Mouse (Mus musculus) embryonic fibroblast, embryonic 13.5 days (primary cell): Measurements from ENCODE around the gene Tomm6. TPM values are rescaled to one million over a fixed set of nuclear protein-coding genes. Genes with fewer than 3 reads are reported as not detected.

Experiments used
- H3K27ac ChIP-seq: 2 replicates; pipeline ENCODE4 v1.5.1; 2012; ENCODE audit warnings: low read length, control low read depth, inconsistent platforms; ENCODE audit not compliant: insufficient read depth
- H3K4me1 ChIP-seq: 2 replicates; pipeline ENCODE4 v1.6.1; 2011; ENCODE audit warnings: low read length; ENCODE audit not compliant: control insufficient read depth, insufficient read depth
- H3K4me3 ChIP-seq: 2 replicates; pipeline ENCODE4 v1.5.1; 2011; ENCODE audit warnings: mild to moderate bottlenecking, control low read depth, low read length; ENCODE audit not compliant: insufficient read depth
- CTCF ChIP-seq: IDR thresholded peaks from 2 replicates; pipeline ENCODE4 v1.5.1; 2011; ENCODE audit warnings: mild to moderate bottlenecking, control low read depth, low read length, moderate library complexity, borderline replicate concordance; ENCODE audit not compliant: insufficient read depth
- POLR2A ChIP-seq: IDR thresholded peaks from 2 replicates; pipeline ENCODE4 v1.6.1; 2011; ENCODE audit warnings: low read depth, mild to moderate bottlenecking, control low read depth, low read length, moderate library complexity
- polyA plus RNA-seq: library from polyadenylated mRNA; stranded (reverse); fragments of >200 nt; gene quantifications from 2 replicates; pipeline ENCODE4 v1.2.4, GENCODE M21; 2011; ENCODE audit warnings: low read depth; ENCODE audit not compliant: missing spikeins, insufficient read length

Tomm6 gene
- polyA plus RNA-seq, 1 experiment = 150 TPM

DNA sequence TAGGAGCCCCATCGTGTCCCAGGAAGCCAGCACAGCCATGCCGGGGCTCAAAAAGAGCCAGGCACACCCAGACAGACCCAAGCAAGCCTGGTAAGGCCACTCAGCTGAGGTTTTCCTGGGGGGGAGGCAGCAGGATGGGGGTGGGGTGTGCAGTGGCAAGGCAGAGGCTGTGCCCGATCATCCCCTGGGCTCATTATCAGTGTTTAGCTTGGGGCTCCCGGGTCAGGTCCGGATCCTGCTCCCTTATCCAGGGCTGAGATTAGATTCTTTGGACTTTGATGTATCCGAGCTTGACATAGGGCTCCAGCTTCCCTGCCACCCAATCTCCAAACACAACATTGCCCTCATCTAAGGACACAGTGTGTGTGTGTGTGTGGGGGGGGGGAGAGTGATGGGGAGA is 23.7 kb upstream of the Tomm6 start:
- Histone ChIP-seq H3K4me3 (no peak overlapping the region), H3K4me1 (no peaks in the 10 kb centered on the region), H3K27ac (no peak overlapping the region)
- TF ChIP-seq POLR2A (no peak), CTCF (no peak)

DNA sequence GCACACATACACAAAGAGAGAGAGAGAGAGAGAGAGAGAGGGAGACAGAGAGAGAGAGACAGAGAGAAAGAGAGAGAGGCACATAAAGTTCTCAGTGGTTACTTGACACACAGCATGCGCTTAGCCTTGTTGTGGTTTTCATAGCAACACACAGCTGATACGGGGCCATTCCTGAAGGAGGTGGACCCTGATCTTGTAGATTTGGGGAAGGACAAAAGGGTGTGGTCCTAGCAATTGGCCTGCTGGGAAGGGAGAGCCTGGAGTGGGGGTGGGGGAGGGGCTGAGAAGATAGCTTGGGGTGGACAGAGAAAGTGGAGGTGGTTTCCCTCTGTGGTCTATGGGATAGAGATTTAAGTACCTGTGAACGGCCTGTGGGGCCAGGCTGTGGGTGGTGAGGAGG is 21.9 kb upstream of the Tomm6 start:
- TF ChIP-seq POLR2A (no peak), CTCF (no peak)
- H3K27ac ChIP-seq = no peak overlapping the region
- no peaks in the 10 kb centered on the region for H3K4me1 ChIP-seq
- H3K4me3 ChIP-seq = no peak overlapping the region

DNA sequence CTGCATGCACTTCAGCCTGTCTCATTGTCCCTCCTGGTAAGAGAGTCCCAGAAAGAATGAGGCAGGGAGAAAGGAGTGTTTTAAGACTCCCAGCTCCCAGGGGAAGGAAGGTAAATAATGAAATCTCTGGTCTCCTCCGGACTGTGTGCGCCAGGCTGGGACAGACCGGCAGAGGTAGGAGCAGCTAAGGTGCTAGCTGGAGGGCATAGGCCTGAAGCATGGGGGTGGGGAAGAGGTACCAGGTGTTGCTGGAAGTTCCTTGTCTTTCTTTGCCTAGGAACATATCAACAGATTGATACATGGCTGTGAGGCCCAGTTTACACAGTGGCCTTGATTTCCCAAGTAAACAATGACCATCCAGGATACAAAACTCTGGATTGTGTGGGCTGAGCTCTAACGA is 20.8 kb upstream of the Tomm6 start:
- TF ChIP-seq POLR2A (no peak), CTCF (no peak)
- no peak overlapping the region for H3K27ac ChIP-seq
- no peaks in the 10 kb centered on the region for H3K4me1 ChIP-seq
- no peak overlapping the region for H3K4me3 ChIP-seq

DNA sequence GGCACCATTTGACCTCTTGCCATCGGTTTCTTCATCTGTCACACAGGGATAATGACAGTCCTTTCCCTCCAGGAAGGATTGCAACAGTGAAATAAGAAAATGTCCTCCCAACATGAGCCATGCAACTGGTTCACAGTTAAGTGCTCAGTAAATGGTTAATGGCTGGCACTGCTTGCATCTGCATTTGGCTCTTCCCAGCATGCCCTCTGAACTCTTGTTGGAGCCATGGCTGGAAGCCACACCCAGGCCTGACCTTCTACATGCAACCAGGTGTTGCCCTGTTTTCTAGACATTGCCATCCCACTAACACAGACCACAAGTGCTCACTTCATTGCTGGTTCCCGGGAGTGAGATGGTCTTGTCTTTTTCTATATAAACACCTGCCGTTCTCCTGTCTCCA is 19.8 kb upstream of the Tomm6 start:
- Histone ChIP-seq H3K4me1 (no peaks in the 10 kb centered on the region), H3K4me3 (no peak overlapping the region), H3K27ac (no peak overlapping the region)
- TF ChIP-seq POLR2A = no peak
- no peak for TF ChIP-seq CTCF

DNA sequence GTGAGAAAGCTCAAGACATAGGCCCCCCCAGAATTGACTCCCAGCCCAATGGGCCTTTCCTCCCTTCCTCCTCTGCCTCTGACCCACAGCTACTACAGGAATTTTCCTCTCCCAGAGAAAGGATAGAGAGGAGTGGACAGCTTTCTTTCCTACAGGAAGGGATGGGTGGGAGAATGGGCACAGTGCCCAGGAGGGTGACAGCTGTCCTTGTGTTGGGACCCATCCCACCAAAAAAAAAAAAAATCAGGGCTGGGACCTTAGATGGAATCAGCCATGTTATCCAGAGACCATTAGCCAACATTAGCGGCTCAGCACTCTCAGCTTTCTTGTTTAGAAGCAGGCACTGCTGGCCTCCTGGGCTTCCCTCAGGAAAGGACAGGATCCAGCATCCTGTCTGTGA is 18.0 kb upstream of the Tomm6 start:
- TF ChIP-seq CTCF = no peak
- no peak for TF ChIP-seq POLR2A

DNA sequence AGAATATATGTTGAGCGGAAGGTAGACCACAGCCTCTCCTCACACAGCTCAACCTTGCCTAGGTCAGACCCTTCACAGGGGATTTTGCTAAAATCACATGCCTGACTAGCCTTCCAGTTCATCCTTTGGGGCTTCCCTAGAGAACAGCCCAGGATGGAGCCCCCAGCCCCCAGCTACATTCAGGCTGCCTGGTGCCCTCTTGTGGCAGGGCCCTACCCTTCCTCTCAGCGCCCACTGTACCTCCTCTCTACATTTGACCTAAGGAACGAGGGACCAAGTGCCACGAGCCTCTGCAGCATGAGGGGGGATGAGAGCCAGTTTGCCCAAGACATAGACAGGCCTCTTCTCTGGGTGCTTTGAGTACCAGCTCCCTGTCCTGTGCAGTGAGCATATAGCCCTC is 16.5 kb upstream of the Tomm6 start:
- Histone ChIP-seq H3K27ac (no peak overlapping the region), H3K4me1 (no peaks in the 10 kb centered on the region; the same call in 1 of the 2 replicates), H3K4me3 (no peak overlapping the region)
- no peak for TF ChIP-seq POLR2A

More for the DNA sequence above, 18.0 kb upstream of the Tomm6 start:
- Histone ChIP-seq H3K4me1 (no peaks in the 10 kb centered on the region; the same call in 1 of the 2 replicates), H3K27ac (no peak overlapping the region), H3K4me3 (no peak overlapping the region)

DNA sequence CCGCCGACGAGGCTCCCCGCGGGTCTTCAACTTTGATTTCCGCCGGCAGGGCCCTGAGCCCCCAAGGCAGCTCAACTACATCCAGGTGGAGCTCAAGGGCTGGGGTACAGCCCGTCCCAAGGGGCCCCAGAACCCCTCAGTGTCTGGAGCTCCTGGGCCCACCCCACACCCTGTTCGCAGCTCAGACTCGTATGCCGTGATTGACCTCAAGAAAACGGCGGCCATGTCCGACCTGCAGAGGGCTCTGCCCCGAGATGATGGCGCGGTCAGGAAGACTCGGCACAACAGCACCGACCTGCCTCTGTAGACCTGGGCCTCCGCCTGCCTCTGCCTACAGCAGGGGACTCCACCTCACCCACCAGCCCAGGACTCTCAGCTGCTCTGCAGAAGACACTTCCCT is 15.4 kb upstream of the Tomm6 start:
- TF ChIP-seq POLR2A (no peak), CTCF (no peak)

DNA sequence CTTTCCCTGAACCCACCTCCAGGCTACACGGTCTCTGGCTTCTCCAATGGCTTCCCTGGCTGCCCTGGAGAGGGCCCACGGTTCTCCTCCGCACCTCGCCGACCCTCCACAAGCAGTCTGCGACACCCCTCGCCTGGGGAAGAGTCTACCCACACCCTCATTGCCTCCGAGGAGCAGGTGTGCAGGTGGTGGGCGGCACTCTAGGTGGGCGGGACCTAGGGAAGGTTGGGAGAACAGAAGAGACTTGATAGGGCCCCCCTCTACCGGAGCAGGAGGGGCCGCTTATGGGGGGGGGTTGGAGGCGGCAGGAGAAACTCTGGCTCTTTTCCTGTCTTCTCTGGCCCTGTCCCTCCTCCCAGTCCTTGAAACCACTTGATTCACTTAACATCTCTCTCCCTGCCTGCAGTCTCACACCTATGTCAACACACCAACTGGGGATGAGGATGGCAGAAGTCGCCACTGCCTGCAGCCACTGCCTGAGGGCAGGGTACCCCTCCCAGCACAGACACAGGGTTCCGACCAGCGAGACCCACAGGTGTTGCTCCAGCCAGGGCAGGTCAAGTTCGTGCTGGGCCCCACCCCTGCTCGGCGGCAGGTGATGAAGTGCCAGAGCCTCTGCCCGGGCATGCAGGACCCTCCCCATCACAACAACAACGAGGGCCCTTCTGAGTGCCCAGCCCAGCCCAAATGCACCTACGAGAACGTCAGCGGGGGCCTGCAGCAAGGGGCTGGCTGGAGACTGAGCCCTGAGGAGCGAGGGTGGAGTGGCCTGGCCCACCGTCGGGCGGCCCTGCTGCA is 14.6 kb upstream of the Tomm6 start:
- no peak for TF ChIP-seq CTCF
- TF ChIP-seq POLR2A = no peak
- H3K27ac ChIP-seq = no peak overlapping the region
- no peak overlapping the region for H3K4me3 ChIP-seq
- H3K4me1 ChIP-seq = no peaks in the 10 kb centered on the region; the same call in 1 of the 2 replicates

More for the DNA sequence above, 15.4 kb upstream of the Tomm6 start:
- Histone ChIP-seq H3K4me1 (no peaks in the 10 kb centered on the region; the same call in 1 of the 2 replicates), H3K27ac (no peak overlapping the region), H3K4me3 (no peak overlapping the region)

DNA sequence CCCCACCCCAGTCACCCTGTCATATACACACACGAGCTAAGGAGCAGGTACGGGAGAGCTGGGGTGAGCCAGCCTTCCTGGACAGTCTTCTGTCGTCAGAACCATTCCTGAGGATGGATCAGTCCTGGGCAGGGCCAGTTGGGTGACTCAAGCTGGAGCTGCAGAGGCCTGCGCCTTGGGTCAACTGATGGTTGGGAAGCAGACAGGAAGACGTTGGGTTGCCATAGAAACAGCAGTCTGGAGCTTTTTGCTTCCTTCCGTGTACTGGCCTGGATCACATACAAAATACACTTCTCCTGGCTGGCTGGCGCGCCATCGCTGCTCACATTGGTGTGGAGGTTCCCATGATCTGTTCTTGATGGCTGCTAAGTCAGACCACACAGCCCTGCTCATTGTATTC is 13.6 kb upstream of the Tomm6 start:
- H3K4me1 ChIP-seq = no peaks in the 10 kb centered on the region; the same call in 1 of the 2 replicates
- no peak overlapping the region for H3K27ac ChIP-seq
- TF ChIP-seq CTCF (no peak), POLR2A (no peak)
- H3K4me3 ChIP-seq = no peak overlapping the region

DNA sequence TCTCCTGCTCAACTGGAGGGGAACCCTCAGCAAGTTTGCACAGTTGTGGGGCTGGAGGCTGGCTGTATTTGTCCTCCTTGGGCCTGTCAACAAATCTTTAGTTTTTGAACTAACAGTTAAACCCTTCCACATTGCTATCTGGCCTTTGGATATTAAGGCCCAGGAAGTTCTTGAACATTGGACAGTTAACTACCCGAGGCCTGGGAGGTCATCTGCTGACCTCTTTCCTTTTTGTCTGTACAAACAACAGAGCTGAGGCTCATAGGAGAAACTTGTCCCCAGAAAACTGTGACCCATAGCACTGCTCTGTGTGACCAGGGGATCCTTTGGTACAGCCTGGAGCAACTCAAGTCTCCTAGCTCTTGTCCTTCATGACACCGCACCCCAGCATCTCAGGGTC is 10.9 kb upstream of the Tomm6 start:
- no peak overlapping the region for H3K4me3 ChIP-seq
- TF ChIP-seq POLR2A = no peak
- peaks cover 4% of the 10 kb centered on the region for H3K4me1 ChIP-seq
- H3K27ac ChIP-seq = no peak overlapping the region
